Mouse (Mus musculus): ENCODE data around the gene Ints14. TPM values are rescaled to one million over a fixed set of nuclear protein-coding genes. Genes with fewer than 3 reads are reported as not detected.

Gene Ints14
- total RNA-seq, 2 experiments from 2014 or later, result 19.4 to 22.2 TPM

DNA sequence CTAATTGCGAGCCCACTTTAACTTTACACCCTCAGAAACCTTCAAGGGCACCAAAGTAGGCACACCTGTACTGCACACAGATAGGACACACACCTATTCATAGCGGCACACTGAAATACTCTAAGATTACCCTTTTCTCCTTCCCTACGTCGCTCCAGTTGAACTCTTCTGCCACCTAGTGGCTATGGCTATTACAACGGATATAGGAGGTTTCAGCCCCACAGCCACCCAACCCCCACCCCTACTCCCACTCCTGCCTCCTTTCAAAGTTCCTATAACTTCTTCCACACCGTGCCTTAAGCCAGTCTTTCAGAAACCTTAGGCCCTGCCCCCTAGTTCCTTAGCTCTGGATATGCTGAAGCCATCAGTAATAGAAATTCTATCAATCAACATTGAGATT lies 24.2 kb upstream of the Ints14 start:
- intact Hi-C loops (cut with DNase I), result loop anchor here (5.0 kb wide), 1 partner anchor 159 kb away; no protein-coding TSS in a partner anchor
- no peak overlapping the region for H3K4me3 ChIP-seq
- no peak overlapping the region for H3K27ac ChIP-seq
- peak; percentile 57 to 69 for DNase-seq (ENCODE audit: extremely low spot score in 1 of 2, low spot score in 2 of 2)
- peak; percentile 84 for TF ChIP-seq CTCF (IDR thresholded peaks at IDR 0.05)

DNA sequence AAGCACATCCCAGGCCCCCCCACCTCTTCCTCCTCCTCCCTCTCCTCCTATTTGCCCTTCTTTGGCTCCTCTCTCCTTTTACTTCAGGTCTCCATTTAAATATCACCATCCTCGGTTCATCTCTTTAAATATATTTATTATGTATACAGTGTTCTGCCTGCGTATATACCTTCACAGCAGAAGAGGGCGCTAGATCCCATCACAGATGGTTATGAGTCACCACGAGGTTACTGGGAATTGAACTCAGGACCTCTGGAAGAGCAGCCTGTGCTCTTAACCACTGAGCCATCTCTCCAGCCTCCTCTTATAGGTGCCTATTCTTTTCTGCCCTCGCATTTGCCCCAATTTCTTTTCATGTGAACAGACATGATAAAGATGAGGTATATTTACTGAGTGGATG lies 23.2 kb upstream of the Ints14 start:
- no peak overlapping the region for H3K27ac ChIP-seq
- DNase-seq (ENCODE audit: extremely low spot score in 1 of 2, low spot score in 2 of 2), result no peak
- intact Hi-C loops (cut with DNase I), result loop anchor here (5.0 kb wide), 1 partner anchor 160 kb away; no protein-coding TSS in a partner anchor
- peak; percentile 9; the same call in 1 of the 2 replicates for TF ChIP-seq CTCF (IDR thresholded peaks at IDR 0.05)
- no peak overlapping the region for H3K4me3 ChIP-seq

DNA sequence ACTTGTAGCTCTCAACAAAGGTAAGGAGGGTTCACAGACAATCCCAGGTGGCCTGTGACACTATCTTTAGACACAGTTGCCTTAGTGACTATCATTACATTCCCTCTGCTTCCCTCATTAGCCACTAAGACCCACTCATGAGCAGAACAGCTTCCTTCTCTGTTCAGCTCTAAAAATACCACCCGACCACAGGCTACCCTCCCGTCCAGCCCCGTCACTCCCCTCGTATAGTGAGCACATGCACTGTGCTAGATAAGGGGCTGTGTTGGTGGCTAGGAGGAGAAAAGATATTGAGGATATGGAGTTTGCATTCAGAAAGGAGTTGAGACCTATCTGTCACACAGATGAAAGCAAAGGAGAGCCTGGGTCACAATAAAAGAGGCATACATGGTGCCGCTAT lies 22.2 kb upstream of the Ints14 start:
- Histone ChIP-seq H3K4me3 (no peak overlapping the region), H3K27ac (no peak overlapping the region)
- intact Hi-C loops (cut with DNase I), result loop anchor here (5.0 kb wide), 1 partner anchor 161 kb away; no protein-coding TSS in a partner anchor
- no peak for DNase-seq (ENCODE audit: extremely low spot score in 1 of 2, low spot score in 2 of 2)
- no peak for TF ChIP-seq CTCF (IDR thresholded peaks at IDR 0.05)

DNA sequence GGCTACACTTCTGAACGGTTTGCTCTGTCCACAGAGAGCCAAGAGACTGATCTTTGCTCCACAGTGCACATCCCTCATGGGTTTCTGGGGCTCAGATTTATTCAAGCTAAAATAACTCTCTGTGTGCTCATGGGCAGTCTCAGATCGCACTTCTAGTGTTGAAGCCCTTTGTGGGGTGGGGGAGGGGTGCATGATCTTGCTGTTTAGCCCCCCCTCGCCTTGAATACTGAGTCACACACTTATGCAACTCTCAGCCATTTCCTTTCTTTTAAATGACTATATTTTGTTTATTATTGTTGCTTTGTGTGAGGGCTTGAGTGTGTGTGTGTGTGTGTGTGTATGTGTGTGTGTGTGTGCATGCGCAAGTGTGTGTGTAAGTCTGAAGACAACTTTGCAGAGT lies 21.4 kb upstream of the Ints14 start:
- no peak overlapping the region for H3K4me3 ChIP-seq
- intact Hi-C loops (cut with DNase I), result loop anchor here (5.0 kb wide), 1 partner anchor 162 kb away; no protein-coding TSS in a partner anchor
- H3K27ac ChIP-seq, result no peak overlapping the region
- TF ChIP-seq CTCF (IDR thresholded peaks at IDR 0.05), result no peak
- DNase-seq (ENCODE audit: extremely low spot score in 1 of 2, low spot score in 2 of 2), result no peak

DNA sequence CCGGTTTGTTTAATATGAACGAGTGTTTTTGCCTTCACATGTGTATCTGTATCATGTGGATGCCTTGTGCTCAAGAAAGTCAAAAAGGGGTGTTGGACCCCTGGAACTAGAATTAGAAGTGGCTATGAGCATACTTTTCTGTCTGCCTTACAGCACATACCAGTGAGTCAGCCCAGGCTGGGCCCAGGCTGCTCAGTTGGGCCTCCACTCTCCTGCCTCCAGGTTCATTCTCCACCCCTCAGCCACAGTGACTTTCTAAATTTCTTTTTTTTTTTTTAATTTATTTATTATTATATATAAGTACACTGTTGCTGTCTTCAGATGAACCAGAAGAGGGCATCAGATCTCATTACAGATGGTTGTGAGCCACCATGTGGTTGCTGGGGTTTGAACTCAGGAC lies 20.9 kb upstream of the Ints14 start:
- DNase-seq (ENCODE audit: extremely low spot score in 1 of 2, low spot score in 2 of 2), result no peak
- intact Hi-C loops (cut with DNase I), result loop anchor here (5.0 to 10.0 kb wide), 2 partner anchors 162 to 285 kb away; no protein-coding TSS in a partner anchor
- Histone ChIP-seq H3K27ac (no peak overlapping the region), H3K4me3 (no peak overlapping the region)
- TF ChIP-seq CTCF (IDR thresholded peaks at IDR 0.05), result peak; percentile 15

DNA sequence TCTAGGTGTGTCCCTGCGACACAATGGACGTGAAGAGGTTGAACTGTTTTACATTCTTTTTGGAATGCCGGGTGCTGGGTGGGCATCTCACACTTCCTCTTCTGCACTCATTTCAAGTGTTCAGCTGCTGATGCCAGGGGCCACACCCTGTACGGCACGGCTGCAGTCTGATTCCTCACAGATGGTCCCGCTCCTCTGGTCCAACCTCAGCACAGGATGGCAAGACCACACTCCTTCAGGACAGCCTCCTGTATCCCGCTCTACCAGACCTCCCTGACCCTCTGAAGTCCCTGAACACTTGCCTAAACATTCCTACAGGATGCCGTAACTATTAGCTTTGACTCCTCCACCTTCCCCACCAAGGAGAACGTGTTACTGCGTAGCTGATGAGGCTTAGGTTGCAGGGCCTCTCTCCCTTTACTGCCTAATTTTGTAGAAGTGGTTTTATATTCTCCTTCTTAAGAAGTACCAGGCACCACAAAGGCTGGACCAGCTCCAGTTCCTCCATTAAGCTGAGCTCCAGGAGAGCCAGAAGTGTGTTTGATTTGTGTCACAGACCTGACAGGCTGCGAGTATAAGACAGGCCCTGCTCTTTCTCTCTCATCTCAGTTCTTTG lies 19.9 kb upstream of the Ints14 start:
- no peak for DNase-seq (ENCODE audit: extremely low spot score in 1 of 2, low spot score in 2 of 2)
- intact Hi-C loops (cut with DNase I), result loop anchor here (10.0 kb wide), 1 partner anchor 286 kb away; no protein-coding TSS in a partner anchor

DNA sequence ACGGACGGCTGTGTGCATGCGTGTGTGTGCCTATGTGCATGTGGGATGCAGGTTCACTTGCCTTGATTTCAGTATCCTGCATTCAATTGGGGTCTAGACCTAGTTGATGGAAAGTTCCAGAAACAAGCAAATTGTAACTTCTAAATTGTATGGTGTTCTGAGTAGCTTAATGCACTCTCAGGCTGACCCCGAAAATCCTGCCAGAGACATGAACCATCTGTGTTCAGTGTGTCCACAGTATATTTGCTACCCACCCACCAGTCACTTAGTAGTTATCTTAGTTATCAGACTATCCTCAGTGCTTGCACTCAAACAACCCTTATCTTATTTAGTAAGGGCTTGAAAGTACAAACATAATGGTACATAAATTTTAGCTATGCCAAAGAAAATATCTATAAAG lies 19.1 kb upstream of the Ints14 start:
- DNase-seq (ENCODE audit: extremely low spot score in 1 of 2, low spot score in 2 of 2), result no peak
- no peak overlapping the region for H3K4me3 ChIP-seq
- no peak for TF ChIP-seq CTCF (IDR thresholded peaks at IDR 0.05)
- no peak overlapping the region for H3K27ac ChIP-seq
- intact Hi-C loops (cut with DNase I), result loop anchor here (10.0 kb wide), 1 partner anchor 287 kb away; no protein-coding TSS in a partner anchor

More for the DNA sequence above, 19.9 kb upstream of the Ints14 start:
- Histone ChIP-seq H3K27ac (no peak overlapping the region), H3K4me3 (no peak overlapping the region)
- no peak for TF ChIP-seq CTCF (IDR thresholded peaks at IDR 0.05)

DNA sequence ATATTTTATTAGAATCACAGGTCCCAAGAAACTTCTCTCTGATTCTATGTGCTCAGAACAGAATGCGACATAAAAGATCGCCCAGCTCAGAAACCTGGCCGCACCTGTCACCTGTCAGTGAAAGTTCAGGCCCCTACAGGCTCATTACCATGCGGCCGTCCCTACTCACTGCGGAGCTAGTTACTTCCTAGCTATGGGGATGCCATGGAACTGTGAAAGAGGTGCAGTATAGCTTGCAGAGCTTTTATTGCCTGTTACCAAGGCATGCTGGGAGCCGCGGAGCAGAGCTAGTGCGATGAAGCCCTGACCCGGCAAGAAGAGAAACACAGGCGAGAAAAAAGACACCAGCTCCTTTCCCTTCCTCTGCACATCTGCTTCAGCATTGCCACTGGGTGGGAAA lies 16.7 kb upstream of the Ints14 start:
- TF ChIP-seq CTCF (IDR thresholded peaks at IDR 0.05), result no peak
- intact Hi-C loops (cut with DNase I), result loop anchor here (10.0 kb wide), 1 partner anchor 289 kb away; no protein-coding TSS in a partner anchor
- DNase-seq (ENCODE audit: extremely low spot score in 1 of 2, low spot score in 2 of 2), result no peak
- H3K4me3 ChIP-seq, result no peak overlapping the region
- H3K27ac ChIP-seq, result no peak overlapping the region

DNA sequence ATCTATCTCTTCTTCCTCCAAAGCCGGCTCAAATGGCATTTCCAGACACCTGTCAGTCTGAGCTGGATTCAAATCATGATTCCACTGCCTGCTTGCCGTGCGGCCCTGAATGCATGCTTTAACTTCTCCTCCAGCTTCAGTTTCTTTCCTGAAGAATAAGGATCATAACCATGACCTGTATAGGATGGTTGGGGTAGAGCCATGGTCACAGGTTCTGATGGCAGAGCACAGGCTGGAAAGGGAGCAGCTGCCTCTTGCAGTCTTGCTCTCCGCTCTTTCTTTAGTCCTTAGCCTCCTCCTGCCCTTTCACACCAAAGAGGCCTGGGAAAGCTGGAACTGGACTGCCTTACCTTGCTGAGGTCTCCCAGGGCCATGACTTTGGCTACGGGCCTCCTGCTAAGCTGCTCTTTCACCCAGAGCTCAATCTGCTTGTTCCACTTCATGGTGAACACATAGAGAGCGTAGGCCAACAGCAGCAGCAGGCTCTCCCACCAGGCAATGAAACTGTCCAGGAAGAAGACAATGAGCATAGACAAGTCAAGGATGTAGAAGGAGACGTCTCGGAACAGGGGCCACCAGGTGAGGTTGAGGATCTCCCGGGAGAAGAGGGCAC lies 13.1 kb upstream of the Ints14 start:
- Histone ChIP-seq H3K4me3 (no peak overlapping the region), H3K27ac (no peak overlapping the region)
- no peak for TF ChIP-seq CTCF (IDR thresholded peaks at IDR 0.05)
- intact Hi-C loops (cut with DNase I), result loop anchor here (10.0 kb wide), 1 partner anchor 293 kb away; no protein-coding TSS in a partner anchor
- no peak for DNase-seq (ENCODE audit: extremely low spot score in 1 of 2, low spot score in 2 of 2)

DNA sequence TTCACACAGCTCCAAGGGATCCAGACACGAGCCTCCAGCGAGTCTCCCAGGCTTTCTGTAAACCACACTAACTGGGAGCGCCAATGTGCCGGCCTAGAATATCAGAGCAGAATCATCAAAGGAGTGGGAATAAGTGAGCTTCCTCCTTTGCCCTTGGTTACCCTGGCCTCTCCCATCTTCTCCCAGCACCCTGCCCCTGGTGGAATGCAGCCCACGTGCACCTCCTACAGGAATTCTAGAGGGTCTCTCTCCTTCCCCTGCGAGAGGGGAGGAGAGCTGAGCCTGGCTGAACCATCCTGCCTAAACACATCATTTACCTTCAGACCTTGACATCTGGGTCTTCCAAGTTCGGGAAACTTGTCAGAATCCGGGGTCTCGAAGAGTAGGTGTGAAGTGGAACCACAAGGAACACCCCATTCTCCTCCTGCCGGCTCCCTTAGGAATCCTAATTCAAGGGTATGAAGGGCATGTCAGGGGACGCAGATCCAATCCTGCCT lies 9.5 kb upstream of the Ints14 start, which contains the start of gene Slc24a1:
Gene Slc24a1, minus strand, starts transcription at position 447 of the 497 bp plus-strand sequence.
- DNase-seq (ENCODE audit: extremely low spot score in 1 of 2, low spot score in 2 of 2), result no peak
- H3K27ac ChIP-seq, result no peak within 1 kb of the TSS
- TF ChIP-seq CTCF (IDR thresholded peaks at IDR 0.05), result no peak
- intact Hi-C loops (cut with DNase I), result no loop called here
- no peak within 1 kb of the TSS for H3K4me3 ChIP-seq

DNA sequence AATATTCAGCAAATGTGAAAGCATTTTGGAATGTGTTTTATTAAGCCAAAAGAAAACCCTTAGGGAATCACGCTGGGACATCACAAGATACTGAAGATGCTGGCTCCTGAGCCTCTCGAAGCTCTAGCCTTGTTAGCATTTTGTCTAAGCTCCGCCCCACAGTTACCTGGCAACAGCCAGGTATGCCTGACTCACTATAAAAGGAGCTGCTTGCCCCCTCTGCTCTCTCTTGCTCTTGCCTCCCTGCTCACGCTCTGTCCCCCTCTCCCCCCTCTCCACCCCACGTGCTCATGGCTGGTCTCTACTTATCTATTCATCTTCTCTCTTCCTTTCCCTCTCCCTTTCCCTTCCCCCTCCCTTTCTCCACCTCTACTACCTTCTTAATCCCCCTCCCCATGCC lies 8.7 kb upstream of the Ints14 start:
- Histone ChIP-seq H3K27ac (no peak overlapping the region), H3K4me3 (no peak overlapping the region)
- no peak for DNase-seq (ENCODE audit: extremely low spot score in 1 of 2, low spot score in 2 of 2)
- TF ChIP-seq CTCF (IDR thresholded peaks at IDR 0.05), result no peak
- intact Hi-C loops (cut with DNase I), result no loop called here

DNA sequence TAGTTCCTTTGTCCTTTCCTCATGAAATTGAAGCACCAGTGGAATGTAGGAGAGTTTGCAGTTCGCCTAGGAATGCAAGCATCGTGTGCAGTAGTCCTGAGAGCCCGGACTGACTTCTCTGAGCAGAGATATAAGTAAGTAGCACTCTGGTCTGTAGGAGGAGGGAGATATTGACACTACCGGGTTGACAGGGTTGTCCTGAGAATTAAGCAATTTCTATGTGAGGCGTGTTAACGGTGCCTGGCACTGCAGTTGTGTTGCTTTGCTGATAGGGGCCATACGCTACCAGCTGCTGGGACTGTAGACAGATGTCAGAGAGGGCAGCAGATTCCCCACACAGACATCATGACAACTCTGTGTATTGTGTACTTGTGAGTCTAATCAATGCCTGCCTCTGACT lies 7.5 kb upstream of the Ints14 start:
- H3K4me3 ChIP-seq, result no peak overlapping the region
- intact Hi-C loops (cut with DNase I), result no loop called here
- no peak for TF ChIP-seq CTCF (IDR thresholded peaks at IDR 0.05)
- no peak overlapping the region for H3K27ac ChIP-seq
- no peak for DNase-seq (ENCODE audit: extremely low spot score in 1 of 2, low spot score in 2 of 2)

Data from left cerebral cortex, adult 2 months (tissue).